Mouse (Mus musculus): ENCODE results near the gene Ccdc24. TPM values are rescaled to one million over a fixed set of nuclear protein-coding genes. Genes with fewer than 3 reads are reported as not detected.

Gene Ccdc24
- polyA plus RNA-seq, 1 experiment from 2014 or later: 1.8 TPM

GRCm38 (mm10) chr4:117828572-117829145 lies 43.7 kb downstream of the Ccdc24 start:
- WGBS: 73% methylated on average over 8 of the region's 8 CpGs
- Histone ChIP-seq H3K9me3 (no peaks in the 10 kb centered on the region), H3K4me2 (replicated peaks) (no peak overlapping the region), H3K36me3 (no peaks in the 10 kb centered on the region), H3K4me3 (no peak overlapping the region), H3K27me3 (no peaks in the 10 kb centered on the region), H3K4me1 (peaks cover 9% of the 10 kb centered on the region; the same call in 1 of the 2 replicates), H3K27ac (no peak overlapping the region), H3K9ac (no peak overlapping the region)
- ATAC-seq (ENCODE audit: insufficient number of reproducible peaks, insufficient read depth, low FRiP score, low TSS enrichment): no peak

GRCm38 (mm10) chr4:117818032-117818431 lies 54.3 kb downstream of the Ccdc24 start:
- H3K27ac ChIP-seq: no peak overlapping the region
- ATAC-seq (ENCODE audit: insufficient number of reproducible peaks, insufficient read depth, low FRiP score, low TSS enrichment): no peak
- H3K4me1 ChIP-seq: no peaks in the 10 kb centered on the region
- H3K4me2 ChIP-seq (replicated peaks): no peak overlapping the region
- H3K9me3 ChIP-seq: no peaks in the 10 kb centered on the region
- WGBS: 87% methylated on average over 10 of the region's 10 CpGs
- no peaks in the 10 kb centered on the region for H3K36me3 ChIP-seq
- no peak overlapping the region for H3K4me3 ChIP-seq
- H3K9ac ChIP-seq: no peak overlapping the region
- H3K27me3 ChIP-seq: no peaks in the 10 kb centered on the region

DNA sequence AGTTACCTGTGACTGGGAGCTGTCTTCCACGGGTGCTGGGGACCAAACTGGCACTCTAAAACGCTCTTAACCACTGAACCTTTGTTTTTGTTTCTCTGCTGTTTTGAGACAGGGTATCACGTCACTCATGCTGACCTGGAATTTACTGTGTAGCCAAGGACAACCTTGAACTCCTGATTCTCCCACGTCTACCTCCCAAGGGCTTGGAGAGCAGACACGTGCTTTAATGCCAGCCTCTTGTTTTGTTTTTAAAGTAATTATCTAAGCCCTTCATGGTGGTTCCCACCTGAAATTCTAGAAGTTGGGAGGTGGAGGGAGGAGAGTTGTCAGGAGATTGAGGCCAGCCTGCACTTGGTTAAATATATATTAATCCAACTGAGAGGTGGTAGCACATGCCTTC lies 55.6 kb downstream of the Ccdc24 start:
- Histone ChIP-seq H3K9me3 (no peaks in the 10 kb centered on the region), H3K9ac (no peak overlapping the region), H3K4me3 (no peak overlapping the region), H3K4me2 (replicated peaks) (no peak overlapping the region), H3K27me3 (no peaks in the 10 kb centered on the region), H3K4me1 (no peaks in the 10 kb centered on the region), H3K36me3 (no peaks in the 10 kb centered on the region), H3K27ac (no peak overlapping the region)
- ATAC-seq (ENCODE audit: insufficient number of reproducible peaks, insufficient read depth, low FRiP score, low TSS enrichment): no peak
- 63% methylated on average over 5 of the region's 5 CpGs for whole genome bisulfite sequencing

Other genes with a start within 250 kb of the Ccdc24 start
- 81.0 and 82.6 TPM in 2 replicates for gene Dmap1, start 190.3 kb downstream of the Ccdc24 start, polyA plus RNA-seq (2016; fragmentation: Nextera tagmentation; extraction: Ambion mirVana)
- gene Gm12845, start 148.1 kb downstream of the Ccdc24 start, polyA plus RNA-seq (2016; fragmentation: Nextera tagmentation; extraction: Ambion mirVana): not detected in 2 replicates
- gene Klf17, start 106.9 kb downstream of the Ccdc24 start, polyA plus RNA-seq (2016; fragmentation: Nextera tagmentation; extraction: Ambion mirVana): not detected in 2 replicates
- gene Slc6a9, start 38.1 kb downstream of the Ccdc24 start, polyA plus RNA-seq (2016; fragmentation: Nextera tagmentation; extraction: Ambion mirVana): 14.3 and 16.0 TPM in 2 replicates
- 42.8 and 43.1 TPM in 2 replicates for gene B4galt2, start 10.9 kb upstream of the Ccdc24 start, polyA plus RNA-seq (2016; fragmentation: Nextera tagmentation; extraction: Ambion mirVana)
- 181 and 194 TPM in 2 replicates for gene Atp6v0b, start 14.8 kb upstream of the Ccdc24 start, polyA plus RNA-seq (2016; fragmentation: Nextera tagmentation; extraction: Ambion mirVana)
- 21.0 and 21.7 TPM in 2 replicates for gene Dph2, start 19.5 kb upstream of the Ccdc24 start, polyA plus RNA-seq (2016; fragmentation: Nextera tagmentation; extraction: Ambion mirVana)
- 50.3 and 52.6 TPM in 2 replicates for gene Ipo13, start 42.4 kb upstream of the Ccdc24 start, polyA plus RNA-seq (2016; fragmentation: Nextera tagmentation; extraction: Ambion mirVana)
- gene Artn, start 57.2 kb upstream of the Ccdc24 start, polyA plus RNA-seq (2016; fragmentation: Nextera tagmentation; extraction: Ambion mirVana): 2.4 and 3.4 TPM in 2 replicates

Measured in embryonic facial prominence, embryonic 12.5 days (tissue).